Mouse (Mus musculus): ENCODE results near the gene Birc6. TPM values are rescaled to one million over a fixed set of nuclear protein-coding genes. Genes with fewer than 3 reads are reported as not detected.

The Birc6 gene
- total RNA-seq, 2 experiments from 2014 or later = 124 to 144 TPM

GRCm38 (mm10) chr17:74706593-74706992 is 178.5 kb downstream of the Birc6 start:
- no peak for ATAC-seq (ENCODE audit: poor library complexity, severe bottlenecking)

GRCm38 (mm10) chr17:74707637-74708152 is 179.6 kb downstream of the Birc6 start:
- ATAC-seq (ENCODE audit: poor library complexity, severe bottlenecking) = no peak

GRCm38 (mm10) chr17:74710731-74711130 is 182.6 kb downstream of the Birc6 start:
- ATAC-seq (ENCODE audit: poor library complexity, severe bottlenecking) = peak; percentile 87

- ATAC-seq (ENCODE audit: poor library complexity, severe bottlenecking) = no peak
Observed at GRCm38 (mm10) chr17:74711627-74712026, 183.5 kb downstream of the Birc6 start.

GRCm38 (mm10) chr17:74715128-74715527 is 187.0 kb downstream of the Birc6 start:
- ATAC-seq (ENCODE audit: poor library complexity, severe bottlenecking) = no peak

- ATAC-seq (ENCODE audit: poor library complexity, severe bottlenecking) = no peak
Observed at GRCm38 (mm10) chr17:74715724-74716123, 187.6 kb downstream of the Birc6 start.

- no peak for ATAC-seq (ENCODE audit: poor library complexity, severe bottlenecking)
Observed at GRCm38 (mm10) chr17:74716643-74717042, 188.5 kb downstream of the Birc6 start.

- peak; percentile 31; the same call in 1 of the 2 replicates for ATAC-seq (ENCODE audit: poor library complexity, severe bottlenecking)
Observed at GRCm38 (mm10) chr17:74717091-74717617, 189.1 kb downstream of the Birc6 start.

GRCm38 (mm10) chr17:74717618-74718151 is 189.6 kb downstream of the Birc6 start, which contains the start of gene Ttc27:
TSS of gene Ttc27 (plus strand) at chr17:74717732.
- ATAC-seq (ENCODE audit: poor library complexity, severe bottlenecking) = peak; percentile 98

- ATAC-seq (ENCODE audit: poor library complexity, severe bottlenecking) = peak; percentile 60
Observed at GRCm38 (mm10) chr17:74732872-74733271, 204.8 kb downstream of the Birc6 start.

- no peak for ATAC-seq (ENCODE audit: poor library complexity, severe bottlenecking)
Observed at GRCm38 (mm10) chr17:74735392-74735791, 207.3 kb downstream of the Birc6 start.

- no peak for ATAC-seq (ENCODE audit: poor library complexity, severe bottlenecking)
Observed at GRCm38 (mm10) chr17:74749659-74750058, 221.6 kb downstream of the Birc6 start.

- no peak for ATAC-seq (ENCODE audit: poor library complexity, severe bottlenecking)
Observed at GRCm38 (mm10) chr17:74751026-74751425, 222.9 kb downstream of the Birc6 start.

Other genes starting within 250 kb of the Birc6 start
- gene Memo1, start 232.8 kb upstream of the Birc6 start, total RNA-seq (2015) = 64.4 and 71.4 TPM in 2 replicates
- 59.6 and 64.4 TPM in 2 replicates for gene Memo1, start 232.8 kb upstream of the Birc6 start, total RNA-seq (2017)
- 112 and 124 TPM in 2 replicates for gene Dpy30, start 204.4 kb upstream of the Birc6 start, total RNA-seq (2015)
- gene Dpy30, start 204.4 kb upstream of the Birc6 start, total RNA-seq (2017) = 69.1 and 84.8 TPM in 2 replicates
- gene Spast, start 189.3 kb upstream of the Birc6 start, total RNA-seq (2015) = 24.2 and 26.0 TPM in 2 replicates
- 38.2 and 39.7 TPM in 2 replicates for gene Spast, start 189.3 kb upstream of the Birc6 start, total RNA-seq (2017)
- gene Slc30a6, start 132.7 kb upstream of the Birc6 start, total RNA-seq (2015) = 14.1 and 15.9 TPM in 2 replicates
- 7.8 and 12.2 TPM in 2 replicates for gene Slc30a6, start 132.7 kb upstream of the Birc6 start, total RNA-seq (2017)
- gene Nlrc4, start 69.2 kb upstream of the Birc6 start, total RNA-seq (2015) = 7.3 and 9.3 TPM in 2 replicates
- gene Nlrc4, start 69.2 kb upstream of the Birc6 start, total RNA-seq (2017) = 12.1 and 12.5 TPM in 2 replicates
- gene Yipf4, start 38.8 kb upstream of the Birc6 start, total RNA-seq (2015) = 61.3 and 82.9 TPM in 2 replicates
- gene Yipf4, start 38.8 kb upstream of the Birc6 start, total RNA-seq (2017) = 60.1 and 62.7 TPM in 2 replicates
- 6.7 and 14.0 TPM in 2 replicates for gene Ttc27, start 189.4 kb downstream of the Birc6 start, total RNA-seq (2015)
- 13.7 and 28.7 TPM in 2 replicates for gene Ttc27, start 189.4 kb downstream of the Birc6 start, total RNA-seq (2017)